In the genomic region with DNA sequence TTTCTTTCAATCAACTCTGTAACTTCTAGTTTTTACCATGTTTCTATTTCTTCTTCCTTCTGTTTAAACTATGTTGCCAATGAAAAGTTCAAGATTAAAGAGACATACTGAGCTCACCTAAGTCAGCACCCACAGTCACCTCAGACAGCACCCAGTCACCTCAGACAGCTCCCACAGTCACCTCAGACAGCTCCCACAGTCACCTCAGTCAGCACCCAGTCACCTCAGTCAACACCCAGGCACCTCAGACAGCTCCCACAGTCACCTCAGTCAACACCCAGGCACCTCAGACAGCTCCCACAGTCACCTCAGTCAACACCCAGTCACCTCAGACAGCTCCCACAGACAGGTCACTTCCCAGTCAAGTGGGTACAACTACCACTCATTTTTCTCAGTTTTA, we compare ENCODE assay signal across 27 mouse cellular contexts. TPM values are rescaled to one million over a fixed set of nuclear protein-coding genes. Genes with fewer than 3 reads are reported as not detected.
A peak's percentile ranks its signal among the peaks of the same experiment; 100 is the strongest.
DNase-seq lines count a peak whose midpoint lies in the region; TF ChIP-seq lines count a peak whose summit lies in the region.
"Had no signal": no experiment of that assay in that cellular context is flagged by ENCODE, and none has a peak within 500 bp of the region (broad histone marks: within the 10 kb centered on the region; RNA-seq: fewer than 3 reads in every experiment).

No protein-coding gene starts in this region.

- no peaks in the 10 kb centered on the region for H3K79me2 ChIP-seq in MEL (ENCODE audit: control insufficient read depth, insufficient read depth, low read length, poor library complexity)

- H3K9me3 ChIP-seq in MEL (replicated peaks; ENCODE audit: insufficient read depth, low read length): no peaks in the 10 kb centered on the region
- H3K9me3 ChIP-seq: embryonic facial prominence, embryonic 10.5 days; forebrain, embryonic 15.5 days; hindbrain, embryonic 13.5 days; intestine, embryonic 15.5 days had no signal

- H3K9ac ChIP-seq in MEL (ENCODE audit: control insufficient read depth, low read depth, low read length, poor library complexity, severe bottlenecking): no peak overlapping the region
- H3K9ac ChIP-seq: forebrain, embryonic 15.5 days; hindbrain, embryonic 13.5 days; intestine, embryonic 15.5 days had no signal

- no peak for DNase-seq in spleen, adult 2 months (ENCODE audit: low read depth in 1 of 2, low spot score in 2 of 2)
- no peak for DNase-seq in spleen, adult 12 weeks (ENCODE audit: low spot score)
- no peak for DNase-seq in MEL (ENCODE audit: low read depth, low spot score)
- DNase-seq in induced T-regulatory cell, adult 2 months (ENCODE audit: low read depth): peak; percentile 60
- DNase-seq in frontal cortex, postnatal 10 days (ENCODE audit: low spot score in 2 of 2): no peak
- no peak for DNase-seq in adrenal gland, adult (ENCODE audit: inconsistent age in 2 of 2, low spot score in 1 of 2)
- DNase-seq: adrenal gland, postnatal 14 days; cerebellum, adult 18-20 months; cerebellum, adult 9-11 months; gastrocnemius, postnatal 14 days; heart, postnatal 10 days; kidney, adult 18-20 months had no signal

- H3K27me3 ChIP-seq in spleen, adult 2 months (ENCODE audit: control insufficient read depth, insufficient read depth, low read length): no peaks in the 10 kb centered on the region
- H3K27me3 ChIP-seq in MEL (ENCODE audit: control insufficient read depth in 1 of 2, insufficient read depth in 2 of 2, low read length in 2 of 2): peaks cover 24 to 26% of the 10 kb centered on the region in 2 experiments
- H3K27me3 ChIP-seq: CH12.LX; forebrain, embryonic 15.5 days; hindbrain, embryonic 13.5 days; intestine, embryonic 15.5 days had no signal

- TF ChIP-seq CTCF in spleen, adult 2 months (IDR thresholded peaks at IDR 0.05; ENCODE audit: extremely low read depth, insufficient read depth, insufficient read length, insufficient replicate concordance): no peak
- TF ChIP-seq CTCF in MEL (IDR thresholded peaks at IDR 0.05 in 2 of 3, conservative IDR thresholded peaks at IDR 0.05 in 1 of 3; ENCODE audit: control insufficient read depth in 1 of 3, insufficient read depth in 1 of 3, low read depth in 2 of 3, low read length in 3 of 3, poor library complexity in 1 of 3, severe bottlenecking in 1 of 3): no peak

- peaks cover 11% of the 10 kb centered on the region for H3K4me1 ChIP-seq in spleen, adult 2 months (ENCODE audit: control insufficient read depth, insufficient read depth, insufficient read length)
- H3K4me1 ChIP-seq in MEL (ENCODE audit: control insufficient read depth in 1 of 2, insufficient read depth in 2 of 2, low read length in 2 of 2): no peaks in the 10 kb centered on the region
- H3K4me1 ChIP-seq: embryonic facial prominence, embryonic 10.5 days; forebrain, embryonic 15.5 days; hindbrain, embryonic 13.5 days; intestine, embryonic 15.5 days had no signal

- TF ChIP-seq POLR2A in spleen, adult 2 months (IDR thresholded peaks at IDR 0.05; ENCODE audit: low read depth, low read length): no peak
- no peak for TF ChIP-seq POLR2A in MEL (IDR thresholded peaks at IDR 0.05; ENCODE audit: control insufficient read depth in 1 of 2, insufficient read depth in 1 of 2, low read depth in 1 of 2, low read length in 2 of 2, poor library complexity in 1 of 2)

- TF ChIP-seq EP300 in MEL (IDR thresholded peaks at IDR 0.05; ENCODE audit: low read depth in 1 of 2, low read length in 2 of 2): no peak

- no peak for TF ChIP-seq RAD21 in MEL (IDR thresholded peaks at IDR 0.05; ENCODE audit: low read depth, low read length)

- peaks cover 51% of the 10 kb centered on the region for H3K36me3 ChIP-seq in spleen, adult 2 months (ENCODE audit: control insufficient read depth, insufficient read depth, low read length)
- H3K36me3 ChIP-seq in MEL (ENCODE audit: control insufficient read depth in 1 of 2, insufficient read depth in 2 of 2, low read length in 2 of 2): no peaks in the 10 kb centered on the region
- H3K36me3 ChIP-seq: embryonic facial prominence, embryonic 10.5 days; forebrain, embryonic 15.5 days; hindbrain, embryonic 13.5 days; intestine, embryonic 15.5 days had no signal

- peak overlapping the region; percentile 57; the same call in 1 of the 2 replicates for H3K27ac ChIP-seq in spleen, adult 2 months (ENCODE audit: insufficient read depth, low read length)
- H3K27ac ChIP-seq in MEL (ENCODE audit: control insufficient read depth, low read depth, low read length): no peak overlapping the region
- H3K27ac ChIP-seq: embryonic facial prominence, embryonic 10.5 days; forebrain, embryonic 15.5 days; hindbrain, embryonic 13.5 days; hindbrain, postnatal 0 days; intestine, embryonic 15.5 days had no signal

- H3K4me3 ChIP-seq in spleen, adult 2 months (ENCODE audit: extremely low read depth, insufficient read depth, insufficient read length): no peak overlapping the region
- H3K4me3 ChIP-seq in MEL (ENCODE audit: control insufficient read depth in 1 of 2, insufficient read depth in 1 of 2, low read depth in 2 of 2, low read length in 2 of 2): no peak overlapping the region
- H3K4me3 ChIP-seq: embryonic facial prominence, embryonic 10.5 days; erythroblast, embryonic 14.5 days; forebrain, embryonic 15.5 days; hindbrain, embryonic 13.5 days; intestine, embryonic 15.5 days had no signal

TF ChIP-seq in MEL, 35 proteins besides CTCF, POLR2A, EP300 and RAD21:
- TF ChIP-seq BHLHE40 (IDR thresholded peaks at IDR 0.05; ENCODE audit: borderline replicate concordance, low read depth, low read length) (no peak), ZNF384 (IDR thresholded peaks at IDR 0.05; ENCODE audit: low read depth, low read length) (no peak), POLR2AphosphoS2 (IDR thresholded peaks at IDR 0.05; ENCODE audit: low read length) (no peak), USF2 (IDR thresholded peaks at IDR 0.05; ENCODE audit: borderline replicate concordance in 1 of 2, insufficient read depth in 1 of 2, low read depth in 1 of 2, low read length in 2 of 2) (no peak), ZKSCAN1 (IDR thresholded peaks at IDR 0.05; ENCODE audit: low read depth, low read length) (no peak), TBP (IDR thresholded peaks at IDR 0.05; ENCODE audit: low read depth, low read length) (no peak), MYC (IDR thresholded peaks at IDR 0.05; ENCODE audit: low read depth, low read length) (no peak), SIN3A (IDR thresholded peaks at IDR 0.05; ENCODE audit: low read length) (peak; percentile 64; the same call in 1 of the 2 replicates), CHD2 (IDR thresholded peaks at IDR 0.05; ENCODE audit: low read length) (no peak), MEF2A (IDR thresholded peaks at IDR 0.05; ENCODE audit: extremely low read depth, insufficient replicate concordance, low read depth, low read length, poor library complexity, severe bottlenecking) (no peak), MXI1 (IDR thresholded peaks at IDR 0.05; ENCODE audit: low read depth, low read length) (0 out of 2 replicates have a peak, but pooled peaks have one; percentile 20), HCFC1 (IDR thresholded peaks at IDR 0.05; ENCODE audit: low read depth, low read length) (no peak), MYB (IDR thresholded peaks at IDR 0.05; ENCODE audit: low read depth, low read length) (no peak)

RNA-seq across cellular contexts. Expression of a gene that starts 15.6 kb away (rescaled TPM):
- polyA plus RNA-seq in spleen, adult 2 months (2012; rRNA removed): 81.7 and 84.6 TPM in 2 replicates
- total RNA-seq in MEL (2012; rRNA removed): not detected in 2 replicates
- polyA plus RNA-seq in MEL (2012; ENCODE audit: insufficient read depth in 1 of 2, insufficient read length in 2 of 2, low read depth in 1 of 2, low replicate concordance in 2 of 2, missing spikeins in 1 of 2): not detected

RNA-seq across cellular contexts. Expression of a gene that starts 17.3 kb away (rescaled TPM):
- not detected in 2 replicates for polyA plus RNA-seq in spleen, adult 2 months (2012; rRNA removed)
- not detected in 2 replicates for total RNA-seq in MEL (2012; rRNA removed)
- polyA plus RNA-seq in MEL (2012; ENCODE audit: insufficient read depth in 1 of 2, insufficient read length in 2 of 2, low read depth in 1 of 2, low replicate concordance in 2 of 2, missing spikeins in 1 of 2): not detected
- total RNA-seq: adrenal gland, adult 18-20 months; adrenal gland, postnatal 14 days; CH12.LX; gastrocnemius, adult 18-20 months; gastrocnemius, postnatal 14 days; heart, postnatal 10 days; hematopoietic stem cell, adult 5-6 weeks; hindbrain, postnatal 0 days had no signal
- polyA plus RNA-seq: embryonic facial prominence, embryonic 10.5 days; embryonic facial prominence, embryonic 14.5 days; erythroblast, embryonic 14.5 days; forebrain, embryonic 11.5 days; forebrain, embryonic 15.5 days; frontal cortex, adult 2 months; gonadal fat pad, adult 2 months; heart, embryonic 14.5 days; hindbrain, embryonic 13.5 days; hindbrain, postnatal 0 days; intestine, embryonic 15.5 days had no signal

RNA-seq across cellular contexts. Expression of a gene that starts 43.1 kb away (rescaled TPM):
- 1.3 and 1.4 TPM in 2 replicates for polyA plus RNA-seq in spleen, adult 2 months (2012; rRNA removed)
- total RNA-seq in MEL (2012; rRNA removed): 0.08 TPM in 1 of 2 replicates, not detected in the other
- polyA plus RNA-seq in MEL (2012; ENCODE audit: insufficient read depth in 1 of 2, insufficient read length in 2 of 2, low read depth in 1 of 2, low replicate concordance in 2 of 2, missing spikeins in 1 of 2): under 1 TPM in 1 of 2 experiments, not detected in 1; 0.10 TPM
- total RNA-seq: CH12.LX; hematopoietic stem cell, adult 5-6 weeks had no signal
- polyA plus RNA-seq: erythroblast, embryonic 14.5 days had no signal

RNA-seq across cellular contexts. Expression of a gene that starts 46.6 kb away (rescaled TPM):
- polyA plus RNA-seq in spleen, adult 2 months (2012; rRNA removed): 3.3 and 3.8 TPM in 2 replicates
- total RNA-seq in MEL (2012; rRNA removed): 41.0 and 43.8 TPM in 2 replicates
- polyA plus RNA-seq in MEL (2012; ENCODE audit: insufficient read depth in 1 of 2, insufficient read length in 2 of 2, low read depth in 1 of 2, low replicate concordance in 2 of 2, missing spikeins in 1 of 2): 10 to 100 TPM in 1 of 2 experiments, not detected in 1; 45.1 TPM

Comparison
In these comparisons a context has a peak if more than half of its experiments do, and no peak if none do; other contexts are left out.
1. RNA of a gene that starts 15.6 kb away (polyA plus RNA-seq): 81.7 to 84.6 TPM in spleen, adult 2 months; not detected in MEL; every median in the first group is over 10 times any median in the second.